Mouse (Mus musculus) E14TG2a.4 (cell line): ENCODE results near the gene Scg3.

ENCODE experiments used
- H3K27me3 ChIP-seq: 2 replicates; pipeline ENCODE4 v1.6.1; 2014; ENCODE audit warnings: low read length, control low read depth; ENCODE audit not compliant: insufficient read depth
- H3K36me3 ChIP-seq: 2 replicates; pipeline ENCODE4 v1.6.1; 2014; ENCODE audit warnings: low read length, control low read depth; ENCODE audit not compliant: insufficient read depth
- H3K4me1 ChIP-seq: replicated peaks from 2 replicates; pipeline ENCODE4 v1.6.1; 2014; ENCODE audit warnings: low read depth, low read length, control low read depth
- H3K4me3 ChIP-seq: replicated peaks from 2 replicates; pipeline ENCODE4 v1.5.1; 2014; ENCODE audit warnings: mild to moderate bottlenecking, low read length
- H3K9me3 ChIP-seq: 2 replicates; pipeline ENCODE4 v1.6.1; 2014; ENCODE audit warnings: low read length, control low read depth
- CTCF ChIP-seq: conservative IDR thresholded peaks from 2 replicates; pipeline ENCODE4 v1.5.1; 2014; ENCODE audit warnings: low read length
- NANOG ChIP-seq: IDR thresholded peaks from 2 replicates; pipeline ENCODE4 v1.6.1; 2014; ENCODE audit warnings: borderline replicate concordance, low read length, mixed read lengths
- POU5F1 ChIP-seq: IDR thresholded peaks from 2 replicates; pipeline ENCODE4 v1.6.1; 2014; ENCODE audit warnings: low read length, borderline replicate concordance

The Scg3 gene

GRCm38 (mm10) chr9:75683426-75684191, at the start of gene Scg3:
Gene Scg3, minus strand, starts transcription at chr9:75684056.
- Histone ChIP-seq H3K36me3 (no peaks in the 10 kb centered on the region), H3K4me3 (peak within 1 kb of the TSS; percentile 69), H3K9me3 (peaks cover 6% of the 10 kb centered on the region), H3K27me3 (peaks cover 12% of the 10 kb centered on the region), H3K4me1 (peaks cover 5% of the 10 kb centered on the region; the same call in 1 of the 2 replicates)
- TF ChIP-seq NANOG (no peak), CTCF (no peak), POU5F1 (no peak)

GRCm38 (mm10) chr9:75719952-75720687, 36.3 kb upstream of the Scg3 start:
- no peaks in the 10 kb centered on the region for H3K36me3 ChIP-seq
- no peaks in the 10 kb centered on the region for H3K4me1 ChIP-seq
- TF ChIP-seq CTCF = peak; percentile 89
- no peak for TF ChIP-seq NANOG
- no peak for TF ChIP-seq POU5F1
- no peaks in the 10 kb centered on the region for H3K27me3 ChIP-seq
- no peaks in the 10 kb centered on the region for H3K9me3 ChIP-seq
- H3K4me3 ChIP-seq = no peak overlapping the region

GRCm38 (mm10) chr9:75719481-75719880, 35.6 kb upstream of the Scg3 start:
- no peaks in the 10 kb centered on the region for H3K9me3 ChIP-seq
- H3K27me3 ChIP-seq = no peaks in the 10 kb centered on the region
- no peaks in the 10 kb centered on the region for H3K36me3 ChIP-seq
- TF ChIP-seq POU5F1 (no peak), NANOG (no peak), CTCF (no peak)
- no peaks in the 10 kb centered on the region for H3K4me1 ChIP-seq
- H3K4me3 ChIP-seq = no peak overlapping the region

GRCm38 (mm10) chr9:75684772-75685171, 916 bp upstream of the Scg3 start:
- H3K4me3 ChIP-seq = no peak overlapping the region
- H3K4me1 ChIP-seq = peaks cover 5% of the 10 kb centered on the region; the same call in 1 of the 2 replicates
- peaks cover 18% of the 10 kb centered on the region for H3K9me3 ChIP-seq
- TF ChIP-seq POU5F1 = no peak
- no peak for TF ChIP-seq NANOG
- no peak for TF ChIP-seq CTCF
- H3K27me3 ChIP-seq = peaks cover 12% of the 10 kb centered on the region
- no peaks in the 10 kb centered on the region for H3K36me3 ChIP-seq

GRCm38 (mm10) chr9:75684292-75684691, 436 bp upstream of the Scg3 start:
- Histone ChIP-seq H3K4me1 (peaks cover 5% of the 10 kb centered on the region; the same call in 1 of the 2 replicates), H3K9me3 (peaks cover 13% of the 10 kb centered on the region), H3K27me3 (peaks cover 12% of the 10 kb centered on the region), H3K36me3 (no peaks in the 10 kb centered on the region), H3K4me3 (peak overlapping the region; percentile 69)
- no peak for TF ChIP-seq CTCF

GRCm38 (mm10) chr9:75680606-75681005, 3.2 kb downstream of the Scg3 start:
- Histone ChIP-seq H3K4me1 (peaks cover 5% of the 10 kb centered on the region; the same call in 1 of the 2 replicates), H3K27me3 (peaks cover 12% of the 10 kb centered on the region), H3K4me3 (no peak overlapping the region), H3K36me3 (no peaks in the 10 kb centered on the region), H3K9me3 (no peaks in the 10 kb centered on the region)
- TF ChIP-seq NANOG (no peak), CTCF (no peak), POU5F1 (no peak)

- no peak for TF ChIP-seq POU5F1
- no peak for TF ChIP-seq NANOG
- TF ChIP-seq CTCF = no peak
- H3K4me3 ChIP-seq = no peak overlapping the region
- no peaks in the 10 kb centered on the region for H3K9me3 ChIP-seq
- peaks cover 10% of the 10 kb centered on the region for H3K27me3 ChIP-seq
- peaks cover 5% of the 10 kb centered on the region; the same call in 1 of the 2 replicates for H3K4me1 ChIP-seq
- H3K36me3 ChIP-seq = no peaks in the 10 kb centered on the region
Measured at GRCm38 (mm10) chr9:75679629-75680028, 4.2 kb downstream of the Scg3 start.

- Histone ChIP-seq H3K9me3 (no peaks in the 10 kb centered on the region), H3K4me3 (no peak overlapping the region), H3K27me3 (peaks cover 8% of the 10 kb centered on the region), H3K4me1 (peaks cover 2% of the 10 kb centered on the region; the same call in 1 of the 2 replicates), H3K36me3 (no peaks in the 10 kb centered on the region)
- TF ChIP-seq NANOG (no peak), POU5F1 (no peak)
Measured at GRCm38 (mm10) chr9:75678341-75678740, 5.5 kb downstream of the Scg3 start.
